Mouse (Mus musculus): ENCODE measurements around the gene Vtn.

Gene Vtn

DNA sequence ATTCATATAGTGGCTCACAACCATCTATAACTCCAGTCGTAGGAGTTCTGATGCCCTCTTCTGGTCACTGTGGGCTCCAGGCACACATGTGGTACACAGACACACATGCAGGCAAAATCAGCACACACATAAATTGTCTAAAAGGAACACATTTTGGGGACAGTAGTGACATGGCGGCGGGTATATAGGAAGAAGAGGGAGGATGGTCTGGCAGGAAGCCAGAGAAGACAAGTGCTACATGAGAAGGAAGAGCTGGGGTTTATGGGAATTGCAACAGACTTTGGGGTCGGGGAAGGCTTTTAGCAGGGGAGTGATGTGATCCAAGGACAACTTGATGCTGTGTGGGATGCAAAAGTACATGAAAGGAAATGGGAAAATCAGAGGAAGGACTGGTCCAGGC lies 35.6 kb downstream of the Vtn start:
- no peak for DNase-seq (ENCODE audit: low spot score in 2 of 2)

DNA sequence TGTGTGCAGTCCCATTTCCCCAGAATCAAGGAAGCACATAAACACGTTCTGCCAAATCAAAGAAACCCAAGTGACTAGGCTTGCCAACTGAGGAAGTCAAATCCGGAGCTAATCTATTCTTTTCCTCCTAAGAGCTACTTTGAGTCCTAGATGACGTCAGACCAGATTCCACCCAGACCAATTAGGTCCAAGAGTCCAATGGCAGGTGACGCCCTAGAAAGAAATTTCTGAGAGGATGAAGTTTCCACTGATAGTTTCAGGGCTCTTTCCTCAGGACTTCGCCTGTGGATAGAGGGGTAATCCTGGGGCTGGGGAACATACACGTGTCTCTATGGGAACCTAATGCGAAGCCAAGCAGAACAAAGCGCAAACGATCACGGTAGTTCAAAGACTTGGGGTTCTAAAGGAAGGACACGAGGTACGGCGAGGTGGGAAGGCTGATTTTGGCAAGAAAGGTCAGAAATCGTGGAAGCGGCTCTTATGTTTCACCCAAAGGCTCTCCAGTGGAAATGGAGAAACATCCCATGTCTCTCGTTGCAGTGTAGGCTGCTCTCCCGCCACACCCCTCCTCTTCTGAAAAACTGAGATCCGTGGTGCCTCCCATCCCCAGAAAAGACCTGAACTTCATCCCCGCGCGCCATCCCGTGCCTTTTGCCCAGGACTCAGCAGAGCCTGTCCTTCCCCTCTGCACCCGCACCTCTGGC lies 36.6 kb downstream of the Vtn start:
- peak; percentile 75 to 84 for DNase-seq (ENCODE audit: low spot score in 2 of 2)

DNA sequence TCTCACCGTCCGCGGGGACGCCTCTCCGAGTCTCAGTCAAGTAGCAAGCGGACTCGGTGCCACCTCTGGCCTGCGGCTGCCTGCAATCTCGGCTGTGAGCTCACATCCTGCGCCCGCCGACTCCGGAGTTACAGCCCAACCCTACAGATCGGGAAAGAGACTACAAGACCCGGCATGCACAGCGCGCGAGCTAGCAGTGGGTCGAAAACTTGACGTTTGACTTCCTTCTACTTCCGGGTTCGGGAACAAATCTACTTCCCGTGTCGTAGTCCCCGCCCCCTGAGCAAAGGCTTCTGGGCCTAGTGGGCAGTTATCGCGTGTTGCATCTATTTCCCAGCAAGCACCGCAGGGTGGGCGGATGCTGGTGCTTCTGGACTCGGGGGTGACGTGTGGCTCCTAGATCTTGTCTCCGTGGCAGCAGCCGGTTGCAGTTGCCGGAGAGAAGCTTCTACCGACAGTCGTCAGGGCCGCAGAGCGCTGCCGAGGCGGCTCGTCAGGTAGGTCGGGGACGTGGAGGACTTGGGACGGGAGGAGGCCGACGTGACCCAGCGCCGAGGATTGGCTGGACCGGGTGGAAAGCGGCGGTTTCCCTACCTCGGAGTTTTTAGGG lies 37.3 kb downstream of the Vtn start, which contains the start of the genes Tnfaip1 and Ift20:
TSS of gene Tnfaip1 (minus strand) at position 253 of the 610 bp plus-strand sequence.
TSS of gene Ift20 (plus strand) at position 282 of the 610 bp plus-strand sequence.
- peak; percentile 98 for DNase-seq (ENCODE audit: low spot score in 2 of 2)

DNA sequence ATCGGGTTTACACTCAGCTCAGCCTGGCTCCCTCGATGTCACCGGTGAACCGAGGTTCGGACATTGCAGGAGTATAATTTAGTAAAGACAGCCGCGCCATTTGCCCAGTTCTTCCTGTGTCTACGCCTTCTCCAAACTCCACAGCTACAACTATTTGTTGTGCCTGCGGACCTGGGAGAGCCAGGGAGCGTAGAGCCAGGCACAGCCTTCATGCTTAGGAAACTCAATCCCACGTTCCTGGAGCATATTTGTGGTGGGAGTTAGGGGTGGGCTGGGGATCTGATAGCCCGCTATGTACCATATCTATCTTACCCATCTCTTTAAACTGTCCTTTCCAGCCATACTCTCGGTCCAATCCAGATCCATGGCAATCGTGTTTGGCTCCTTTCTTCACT lies 37.8 kb downstream of the Vtn start:
- no peak for DNase-seq (ENCODE audit: low spot score in 2 of 2)

DNA sequence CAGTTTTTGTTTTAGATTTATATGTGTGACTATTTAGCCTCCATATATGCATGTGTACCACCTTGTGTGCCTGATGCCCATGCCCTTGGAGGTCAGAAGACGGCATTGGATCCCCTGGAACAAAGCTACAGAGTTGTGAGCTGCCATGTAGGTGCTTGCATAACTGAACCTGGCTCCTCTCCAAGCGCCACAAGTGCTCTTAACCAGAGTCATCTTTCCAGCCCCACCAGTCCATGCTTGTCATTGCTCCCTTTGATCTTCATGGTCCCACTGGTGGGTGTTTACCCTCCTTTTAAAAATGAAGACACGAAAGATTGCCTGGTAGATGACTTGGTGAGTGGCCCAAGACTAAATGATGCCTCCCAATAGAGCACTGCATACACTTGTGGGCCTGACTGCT lies 41.5 kb downstream of the Vtn start:
- no peak for DNase-seq (ENCODE audit: low spot score in 2 of 2)

DNA sequence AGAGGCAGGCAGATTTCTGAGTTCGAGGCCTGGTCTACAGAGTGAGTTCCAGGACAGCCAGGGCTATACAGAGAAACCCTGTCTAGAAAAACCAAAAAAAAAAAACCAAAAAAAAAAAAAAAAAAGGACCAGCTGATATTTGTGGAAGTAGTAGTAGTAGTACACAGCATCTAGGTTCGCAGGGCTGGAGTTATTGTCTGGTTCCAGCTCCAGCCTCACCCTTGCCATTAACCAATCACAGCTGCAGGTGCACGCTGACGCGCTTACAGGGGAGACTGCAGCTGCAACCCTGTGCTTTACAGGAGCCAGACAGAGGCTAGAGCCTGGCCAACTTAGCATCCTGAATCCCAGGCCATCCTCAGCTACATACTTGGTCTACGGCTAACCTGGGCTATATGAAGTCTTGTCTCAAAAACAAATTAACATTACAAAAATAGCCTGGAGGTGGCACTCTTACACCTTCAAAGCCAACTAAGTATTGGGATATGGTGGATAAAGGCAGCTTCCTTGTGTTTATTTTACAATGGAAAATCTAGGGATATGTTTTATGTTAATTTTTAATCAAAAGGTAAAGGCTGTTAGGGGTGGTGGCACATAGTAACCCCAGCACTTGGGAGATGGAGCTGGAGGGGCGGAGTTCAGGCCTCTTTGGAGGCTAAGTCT lies 45.7 kb downstream of the Vtn start:
- no peak for DNase-seq (ENCODE audit: low spot score in 2 of 2)

DNA sequence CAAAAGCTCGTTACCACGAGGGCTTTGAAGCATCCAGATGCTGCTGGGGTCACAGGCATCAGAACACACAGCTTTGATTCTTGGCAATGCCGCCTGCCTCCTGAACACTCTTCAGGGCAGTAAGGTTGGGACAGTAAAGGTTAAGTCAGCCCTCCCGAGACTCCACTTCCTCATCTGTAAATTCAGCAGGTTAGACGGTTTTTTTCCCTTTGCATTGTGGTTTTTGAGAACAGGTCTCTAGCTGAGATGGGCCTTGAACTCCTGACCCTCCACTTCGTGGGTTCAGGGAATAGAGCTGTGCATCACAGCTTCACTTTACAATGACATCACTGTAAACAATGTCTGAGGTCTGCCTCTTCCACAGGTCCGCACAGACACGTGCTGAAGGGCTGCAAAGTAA lies 46.3 kb downstream of the Vtn start:
- no peak for DNase-seq (ENCODE audit: low spot score in 2 of 2)

DNA sequence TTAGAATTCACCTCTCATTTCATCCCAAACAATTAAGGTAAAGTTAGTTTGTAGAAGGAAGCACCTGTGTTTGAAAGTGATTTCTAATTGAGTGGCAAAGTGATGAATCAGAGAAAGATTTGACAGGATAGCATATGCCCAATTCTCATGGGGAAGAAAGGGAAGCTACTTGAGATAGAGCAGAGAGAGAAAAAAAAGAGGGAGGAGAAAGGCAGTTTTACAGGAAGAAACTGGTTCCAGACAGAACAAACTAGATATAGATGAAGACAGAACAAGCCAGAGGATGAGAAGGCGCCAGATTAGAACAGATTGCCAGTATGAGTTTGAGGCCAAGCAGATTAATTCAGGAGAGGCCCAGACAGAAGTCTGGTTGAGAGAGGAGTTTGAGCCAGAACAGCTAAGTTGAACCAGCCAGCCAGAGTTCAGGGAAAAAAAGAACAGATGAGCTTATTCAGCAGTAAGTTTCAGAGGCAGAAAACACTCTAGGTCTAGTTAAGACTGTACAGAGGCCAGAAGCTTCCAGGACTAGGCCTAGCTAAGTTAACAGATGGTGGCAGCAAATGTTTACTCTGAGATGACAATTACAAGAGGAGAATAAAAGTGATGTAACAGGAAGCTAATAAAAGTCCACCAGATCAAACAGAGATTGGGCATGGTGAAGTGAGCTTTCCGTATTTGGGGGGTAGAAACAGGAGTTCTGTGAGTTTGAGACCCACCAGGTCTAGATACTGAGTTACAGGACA lies 49.0 kb downstream of the Vtn start:
- DNase-seq (ENCODE audit: low spot score in 2 of 2), result no peak

DNA sequence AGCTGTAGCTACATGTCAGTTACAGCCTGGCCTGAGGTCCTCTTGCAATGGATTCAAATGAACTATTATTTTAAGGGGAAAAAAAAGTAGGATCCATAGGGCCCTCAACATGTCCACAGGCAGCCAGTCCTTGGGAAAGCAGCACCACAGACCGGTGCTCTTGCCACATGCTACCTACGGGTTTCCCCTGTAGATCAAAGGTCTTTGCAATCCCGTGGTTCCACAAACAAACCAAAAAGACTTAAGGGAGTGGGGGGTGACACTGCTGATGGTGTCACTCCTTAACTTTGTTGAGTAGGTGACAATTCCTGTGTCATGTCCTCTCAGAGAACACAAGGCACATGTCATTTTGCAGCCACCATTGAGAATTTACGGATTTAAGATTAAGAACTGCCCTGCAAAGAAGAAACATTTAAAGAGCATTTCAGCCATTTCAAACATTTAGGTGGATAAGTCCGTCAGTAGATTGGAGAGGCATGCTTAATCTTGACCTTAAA lies 50.6 kb downstream of the Vtn start:
- no peak for DNase-seq (ENCODE audit: low spot score in 2 of 2)

DNA sequence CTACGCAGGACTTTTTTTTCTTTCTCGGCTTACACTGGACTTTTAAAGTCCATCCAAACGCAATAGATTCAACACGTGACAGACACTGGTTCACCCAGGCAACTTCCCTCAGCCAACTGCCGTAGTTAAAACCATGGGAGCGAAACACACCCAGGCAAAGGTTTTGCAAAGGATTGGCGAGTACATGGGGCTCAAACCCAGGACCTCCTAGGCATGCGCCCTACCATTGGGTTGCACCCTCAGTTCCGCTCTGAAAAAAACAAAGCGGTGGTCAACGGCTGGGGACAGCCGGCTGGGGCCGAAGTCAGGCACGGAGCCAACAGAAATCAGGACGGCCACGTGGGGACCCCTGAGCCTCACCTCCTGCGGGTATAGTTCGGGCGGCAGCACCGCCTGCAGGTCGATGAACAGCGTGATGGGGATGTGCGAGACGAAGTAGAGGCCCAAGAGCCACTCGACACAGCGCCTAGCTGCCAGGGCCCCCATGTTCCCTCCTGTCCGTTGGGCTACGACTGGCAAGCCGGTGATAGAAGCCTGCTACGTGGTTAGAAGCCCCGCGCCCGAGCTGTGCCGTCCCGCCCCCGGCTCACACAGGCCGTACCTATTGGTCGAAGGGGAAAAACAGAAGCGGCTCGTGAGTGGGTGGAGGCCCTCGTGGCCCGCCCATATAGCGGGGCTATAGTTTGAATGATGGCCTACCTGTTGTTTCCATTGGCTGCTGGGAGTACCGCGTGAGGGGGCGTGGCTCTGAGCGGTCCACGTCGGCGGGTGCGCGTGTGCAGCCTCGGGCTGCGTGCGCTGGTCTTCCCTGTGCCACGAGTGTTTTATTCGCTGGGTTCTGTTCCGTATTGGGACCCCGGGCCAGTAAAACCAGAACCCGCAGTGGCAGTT lies 51.5 kb downstream of the Vtn start, which contains the start of gene Tmem97:
TSS of gene Tmem97 (minus strand) at position 610 of the 891 bp plus-strand sequence.
- peak; percentile 97 to 98 for DNase-seq (ENCODE audit: low spot score in 2 of 2)

DNA sequence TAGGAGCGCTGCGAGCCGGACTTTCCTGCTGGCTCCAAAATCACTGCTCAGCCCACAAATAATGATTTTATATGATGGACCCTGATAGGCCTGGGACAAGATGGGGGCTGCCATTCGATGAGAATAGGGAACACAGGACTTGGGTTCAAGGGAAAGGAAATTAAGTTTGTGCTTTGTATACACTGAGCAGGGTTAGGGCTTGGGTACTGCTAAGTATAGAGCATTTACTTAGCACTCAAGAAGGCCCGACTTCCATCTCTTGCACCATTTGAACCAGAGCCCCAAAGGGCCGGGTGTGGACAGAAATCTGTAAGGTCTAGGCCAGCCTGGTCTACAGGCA lies 52.1 kb downstream of the Vtn start:
- no peak for DNase-seq (ENCODE audit: low spot score in 2 of 2)

Measured in heart, adult 9 months (tissue).